ENCODE assay signal across 22 mouse cellular contexts in the genomic region with DNA sequence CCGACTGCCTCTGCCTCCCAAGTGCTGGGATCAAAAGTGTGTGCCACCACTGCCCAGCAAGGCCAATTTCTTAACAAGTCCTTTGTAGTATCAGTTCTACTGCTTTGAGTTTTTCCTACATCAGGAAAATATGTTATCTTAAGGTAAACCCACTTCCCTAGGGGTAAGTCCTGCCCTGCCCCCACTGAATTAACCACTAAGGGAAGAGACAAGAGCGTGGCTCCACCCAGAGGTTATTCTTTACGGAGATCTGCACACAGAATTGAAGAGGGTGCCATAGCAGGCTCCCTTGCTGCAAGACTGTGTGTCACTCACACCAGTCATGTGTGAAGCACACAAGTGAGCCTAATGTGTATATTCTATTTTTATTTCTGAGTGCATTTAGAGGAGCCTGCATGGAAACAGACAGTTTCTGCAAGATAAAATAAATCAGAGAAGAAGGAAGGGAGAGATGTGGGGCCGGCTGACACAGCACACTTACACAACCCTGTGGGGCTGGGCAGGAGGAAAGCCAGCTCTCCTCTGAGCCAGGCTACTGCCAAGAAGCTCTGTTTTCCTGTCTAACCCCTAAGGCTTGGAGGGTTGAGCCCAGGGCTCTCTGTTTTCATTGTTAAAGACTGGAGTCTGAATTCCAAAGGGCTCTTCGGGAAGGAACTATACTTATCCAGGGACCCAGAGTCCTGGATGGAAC. TPM values are rescaled to one million over a fixed set of nuclear protein-coding genes. Genes with fewer than 3 reads are reported as not detected.
DNase-seq lines count a peak whose midpoint lies in the region; ATAC-seq and TF ChIP-seq lines count a peak whose summit lies in the region.
"Had no signal": no experiment of that assay in that cellular context is flagged by ENCODE, and none has a peak within 500 bp of the region (broad histone marks: within the 10 kb centered on the region; RNA-seq: fewer than 3 reads in every experiment).

No protein-coding gene starts in this region.

- peak; percentile 28 for DNase-seq in adrenal gland, postnatal 14 days
- DNase-seq in adrenal gland, adult 2 months: no peak
- DNase-seq in 3T3-L1 (ENCODE audit: low read depth, low spot score) (peak; percentile 67), MEL-GATA-1-ER (ENCODE audit: extremely low read depth, low read depth) (peak; percentile 33)
- no peak for DNase-seq in left cerebral cortex, adult 8-10 months (ENCODE audit: low spot score in 2 of 2)
- DNase-seq in natural killer cell, adult 2 months (ENCODE audit: low spot score in 2 of 2): no peak
- DNase-seq: cerebellum, adult 9-11 months; embryo, embryonic 11 days; heart, postnatal 36 days; left cerebral cortex, postnatal 4 days; lung, adult 2 months; lung, postnatal 36 days; spleen, adult 18-20 months; thymus, adult 2 months had no signal

- no peak for TF ChIP-seq CTCF in intestine, postnatal 0 days (IDR thresholded peaks at IDR 0.05; ENCODE audit: low read depth)

- no peaks in the 10 kb centered on the region for H3K27me3 ChIP-seq in intestine, postnatal 0 days (replicated peaks; ENCODE audit: control insufficient read depth, insufficient read depth, low read length)
- H3K27me3 ChIP-seq: kidney, embryonic 15.5 days; midbrain, embryonic 15.5 days; neural tube, embryonic 12.5 days had no signal

- no peaks in the 10 kb centered on the region for H3K9me3 ChIP-seq in intestine, postnatal 0 days (ENCODE audit: control insufficient read depth)
- H3K9me3 ChIP-seq: forebrain, embryonic 13.5 days; heart, embryonic 12.5 days; kidney, embryonic 15.5 days; midbrain, embryonic 15.5 days; neural tube, embryonic 12.5 days had no signal

- H3K4me2 ChIP-seq in intestine, postnatal 0 days (replicated peaks; ENCODE audit: low read depth): no peak overlapping the region
- H3K4me2 ChIP-seq: forebrain, embryonic 13.5 days; heart, embryonic 12.5 days; kidney, embryonic 15.5 days; midbrain, embryonic 15.5 days; neural tube, embryonic 12.5 days had no signal

- peak; percentile 44 for ATAC-seq in common myeloid progenitor, adult 5-6 weeks (replicated peaks; ENCODE audit: low read depth, poor library complexity, severe bottlenecking)
- no peak for ATAC-seq in intestine, postnatal 0 days
- ATAC-seq: activated CD4-positive, CD25-positive, alpha-beta regulatory T cell, adult 4 months; forebrain, embryonic 13.5 days; midbrain, embryonic 15.5 days had no signal

- no peaks in the 10 kb centered on the region for H3K36me3 ChIP-seq in intestine, postnatal 0 days (ENCODE audit: control insufficient read depth, insufficient read depth)
- H3K36me3 ChIP-seq: heart, embryonic 12.5 days; kidney, embryonic 15.5 days; midbrain, embryonic 15.5 days; neural tube, embryonic 12.5 days had no signal

- H3K4me3 ChIP-seq in intestine, postnatal 0 days (ENCODE audit: low read depth, low read length): no peak overlapping the region
- H3K4me3 ChIP-seq: forebrain, embryonic 13.5 days; heart, embryonic 12.5 days; kidney, embryonic 15.5 days; midbrain, embryonic 15.5 days; neural tube, embryonic 12.5 days had no signal

- 48% methylated on average over 5 of the region's 5 CpGs for WGBS in intestine, postnatal 0 days

- no peak overlapping the region for H3K9ac ChIP-seq in intestine, postnatal 0 days (ENCODE audit: low read depth, low read length)
- H3K9ac ChIP-seq: forebrain, embryonic 13.5 days; heart, embryonic 12.5 days; kidney, embryonic 15.5 days; midbrain, embryonic 15.5 days; neural tube, embryonic 12.5 days had no signal

- no peaks in the 10 kb centered on the region for H3K4me1 ChIP-seq in intestine, postnatal 0 days (replicated peaks; ENCODE audit: control insufficient read depth, insufficient read depth, low read length)
- H3K4me1 ChIP-seq: heart, embryonic 12.5 days; kidney, embryonic 15.5 days; neural tube, embryonic 12.5 days had no signal

- H3K27ac ChIP-seq in intestine, postnatal 0 days (ENCODE audit: low read depth, low read length): no peak overlapping the region
- H3K27ac ChIP-seq: forebrain, embryonic 13.5 days; kidney, embryonic 15.5 days; midbrain, embryonic 15.5 days; neural tube, embryonic 12.5 days had no signal

RNA-seq across cellular contexts. Expression of gene Noc4l, which starts 47.5 kb away (rescaled TPM):
- 24.7 and 26.3 TPM in 2 replicates for total RNA-seq in adrenal gland, postnatal 14 days (2021)
- total RNA-seq in adrenal gland, adult 2 months (2021): 10 to 100 TPM; 19.3 to 19.7 TPM
- 54.4 and 68.1 TPM in 2 replicates for polyA plus RNA-seq in adrenal gland, adult 2 months (2012; rRNA removed)
- total RNA-seq in common myeloid progenitor, adult 5-6 weeks (2017): 41.3 and 50.4 TPM in 2 replicates
- total RNA-seq in left cerebral cortex, adult 8-10 months (2022): 10 to 100 TPM; 20.0 to 31.3 (median 24.7) TPM
- 15.8 and 17.2 TPM in 2 replicates for polyA plus RNA-seq in intestine, postnatal 0 days (2015; fragmentation: Nextera tagmentation; extraction: Ambion mirVana)

RNA-seq across cellular contexts. Expression of gene Ddx51, which starts 47.6 kb away (rescaled TPM):
- total RNA-seq in adrenal gland, postnatal 14 days (2021): 15.7 and 23.6 TPM in 2 replicates
- 10 to 100 TPM; 12.4 to 18.8 TPM for total RNA-seq in adrenal gland, adult 2 months (2021)
- 20.0 and 24.6 TPM in 2 replicates for polyA plus RNA-seq in adrenal gland, adult 2 months (2012; rRNA removed)
- total RNA-seq in common myeloid progenitor, adult 5-6 weeks (2017): 7.9 and 10.3 TPM in 2 replicates
- 10 to 100 TPM; 21.6 to 24.5 (median 22.8) TPM for total RNA-seq in left cerebral cortex, adult 8-10 months (2022)
- polyA plus RNA-seq in intestine, postnatal 0 days (2015; fragmentation: Nextera tagmentation; extraction: Ambion mirVana): 4.9 and 6.9 TPM in 2 replicates

Comparison
In these comparisons a context has a peak if more than half of its experiments do, and no peak if none do; other contexts are left out.
1. DNase-seq: peak in adrenal gland, postnatal 14 days (single experiment), 3T3-L1 (single experiment) and MEL-GATA-1-ER (single experiment); none in adrenal gland, adult 2 months (single experiment), left cerebral cortex, adult 8-10 months (0 of 2) and natural killer cell, adult 2 months (0 of 2).